Mouse (Mus musculus): ENCODE data around the gene Tex13b. TPM values are rescaled to one million over a fixed set of nuclear protein-coding genes. Genes with fewer than 3 reads are reported as not detected.
"Not testable (repeated sequence)": the region's sequence is repeated elsewhere in the genome, so short reads cannot be mapped to it uniquely, and the experiment has no call there.

The Tex13b gene
- total RNA-seq (2014; rRNA removed) (not detected in 2 replicates), polyA plus RNA-seq (2015; fragmentation: Nextera tagmentation; extraction: Ambion mirVana) (not detected in 2 replicates)

DNA sequence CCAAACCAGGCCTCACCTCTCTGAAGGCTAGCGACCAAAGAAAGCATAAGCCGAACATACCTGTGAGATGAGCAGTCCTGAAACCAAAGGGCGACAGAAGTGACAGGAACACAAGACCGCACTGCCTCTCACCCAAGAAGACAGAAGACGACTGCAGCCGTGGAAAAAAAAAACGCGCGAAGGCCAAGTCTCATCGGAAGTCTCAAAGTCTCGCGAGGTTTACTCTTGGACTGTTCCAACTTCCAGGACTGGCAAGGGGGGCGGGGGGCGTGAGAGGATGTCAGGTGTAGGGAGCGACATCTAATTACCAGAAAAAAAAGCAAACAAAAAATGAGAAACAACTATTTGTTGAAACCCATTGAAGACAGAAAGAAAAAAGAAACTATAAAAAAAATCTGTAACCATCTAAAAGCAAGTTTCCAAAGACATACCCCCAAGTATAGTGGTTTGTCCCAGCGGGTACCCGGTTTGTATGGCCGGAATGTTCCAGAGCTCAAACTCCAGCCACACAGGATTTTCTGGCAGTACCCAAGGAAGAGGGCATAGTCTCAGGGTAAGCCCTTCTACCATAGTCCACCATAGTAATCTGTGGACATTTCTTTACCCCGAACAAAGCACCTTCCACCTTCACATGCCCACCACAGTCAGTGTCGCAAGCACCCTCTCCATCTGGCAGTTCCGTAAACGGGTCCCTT is at the start of gene Tex13b:
Gene Tex13b (minus strand): TSS at position 122 of the 695 bp plus-strand sequence.
- WGBS: 95% methylated on average over 22 of the region's 22 CpGs
- Histone ChIP-seq H3K4me2 (ENCODE audit: low read depth, low read length, poor library complexity, severe bottlenecking) (no peak within 1 kb of the TSS), H3K27me3 (ENCODE audit: insufficient read depth, low read length) (no peaks in the 10 kb centered on the region; the same call in 1 of the 2 replicates), H3K4me3 (ENCODE audit: low read depth, low read length) (no peak within 1 kb of the TSS), H3K27ac (ENCODE audit: low read depth, low read length) (no peak within 1 kb of the TSS), H3K4me1 (ENCODE audit: insufficient read depth, low read length) (no peaks in the 10 kb centered on the region), H3K36me3 (ENCODE audit: insufficient read depth, low read length) (no peaks in the 10 kb centered on the region), H3K9ac (replicated peaks; ENCODE audit: low read length, poor library complexity, severe bottlenecking) (no peak within 1 kb of the TSS), H3K9me3 (ENCODE audit: low read length) (no peaks in the 10 kb centered on the region)
- DNase-seq (ENCODE audit: low spot score) (no peak), ATAC-seq (ENCODE audit: low FRiP score) (no peak)
- no peak for TF ChIP-seq CTCF (IDR thresholded peaks at IDR 0.05)

DNA sequence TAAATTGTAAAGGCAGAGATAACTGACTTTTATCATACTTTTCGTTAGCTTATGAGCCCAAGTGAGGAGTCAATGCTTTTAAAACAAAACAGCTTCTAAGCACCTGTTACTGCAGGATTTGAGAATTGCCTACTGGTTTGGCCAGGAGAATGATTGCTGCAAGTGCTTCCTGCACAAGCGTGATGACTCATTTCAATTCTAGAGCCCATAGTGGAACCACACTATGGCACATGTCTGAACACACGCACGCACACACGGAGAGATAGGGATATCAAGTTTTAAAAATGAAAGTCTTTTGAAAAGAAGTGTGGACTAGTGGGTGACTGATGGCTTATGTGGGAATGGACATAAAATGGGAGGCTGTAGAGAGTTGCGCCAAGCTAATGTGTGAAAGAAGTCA is 49.5 kb upstream of the Tex13b start:
- H3K4me2 ChIP-seq (ENCODE audit: low read depth, low read length, poor library complexity, severe bottlenecking): no peak overlapping the region
- no peak for ATAC-seq (ENCODE audit: low FRiP score)
- H3K36me3 ChIP-seq (ENCODE audit: insufficient read depth, low read length): no peaks in the 10 kb centered on the region
- H3K4me1 ChIP-seq (ENCODE audit: insufficient read depth, low read length): no peaks in the 10 kb centered on the region
- no peaks in the 10 kb centered on the region for H3K9me3 ChIP-seq (ENCODE audit: low read length)
- H3K27me3 ChIP-seq (ENCODE audit: insufficient read depth, low read length): no peaks in the 10 kb centered on the region; the same call in 1 of the 2 replicates
- no peak overlapping the region for H3K4me3 ChIP-seq (ENCODE audit: low read depth, low read length)
- H3K9ac ChIP-seq (replicated peaks; ENCODE audit: low read length, poor library complexity, severe bottlenecking): no peak overlapping the region
- WGBS: 92% methylated on average over 6 of the region's 6 CpGs
- TF ChIP-seq CTCF (IDR thresholded peaks at IDR 0.05): no peak
- no peak overlapping the region for H3K27ac ChIP-seq (ENCODE audit: low read depth, low read length)
- DNase-seq (ENCODE audit: low spot score): no peak

GRCm38 (mm10) chrX:140857445-140857844 is 44.2 kb upstream of the Tex13b start:
- WGBS: 25% methylated on average over 2 of the region's 2 CpGs
- H3K27ac ChIP-seq (ENCODE audit: low read depth, low read length): no peak overlapping the region

GRCm38 (mm10) chrX:140857040-140857439 is 43.8 kb upstream of the Tex13b start:
- not testable (repeated sequence) for H3K4me3 ChIP-seq (ENCODE audit: low read depth, low read length); H3K36me3 ChIP-seq (ENCODE audit: insufficient read depth, low read length); H3K27ac ChIP-seq (ENCODE audit: low read depth, low read length); H3K4me1 ChIP-seq (ENCODE audit: insufficient read depth, low read length); H3K9me3 ChIP-seq (ENCODE audit: low read length); H3K27me3 ChIP-seq (ENCODE audit: insufficient read depth, low read length); H3K9ac ChIP-seq (replicated peaks; ENCODE audit: low read length, poor library complexity, severe bottlenecking); H3K4me2 ChIP-seq (ENCODE audit: low read depth, low read length, poor library complexity, severe bottlenecking)
- DNase-seq (ENCODE audit: low spot score) (peak; percentile 3), ATAC-seq (ENCODE audit: low FRiP score) (peak; percentile 56; the same call in 1 of the 2 replicates)
- WGBS: 56% methylated on average over 5 of the region's 5 CpGs

More at GRCm38 (mm10) chrX:140857445-140857844, 44.2 kb upstream of the Tex13b start:
- Histone ChIP-seq H3K4me3 (ENCODE audit: low read depth, low read length) (no peak overlapping the region), H3K4me2 (ENCODE audit: low read depth, low read length, poor library complexity, severe bottlenecking) (no peak overlapping the region), H3K9ac (replicated peaks; ENCODE audit: low read length, poor library complexity, severe bottlenecking) (no peak overlapping the region), H3K27me3 (ENCODE audit: insufficient read depth, low read length) (no peaks in the 10 kb centered on the region), H3K36me3 (ENCODE audit: insufficient read depth, low read length) (no peaks in the 10 kb centered on the region), H3K4me1 (ENCODE audit: insufficient read depth, low read length) (no peaks in the 10 kb centered on the region), H3K9me3 (ENCODE audit: low read length) (no peaks in the 10 kb centered on the region)
- ATAC-seq (ENCODE audit: low FRiP score) (no peak), DNase-seq (ENCODE audit: low spot score) (peak; percentile 35)
- peak; percentile 66 for TF ChIP-seq CTCF (IDR thresholded peaks at IDR 0.05)

DNA sequence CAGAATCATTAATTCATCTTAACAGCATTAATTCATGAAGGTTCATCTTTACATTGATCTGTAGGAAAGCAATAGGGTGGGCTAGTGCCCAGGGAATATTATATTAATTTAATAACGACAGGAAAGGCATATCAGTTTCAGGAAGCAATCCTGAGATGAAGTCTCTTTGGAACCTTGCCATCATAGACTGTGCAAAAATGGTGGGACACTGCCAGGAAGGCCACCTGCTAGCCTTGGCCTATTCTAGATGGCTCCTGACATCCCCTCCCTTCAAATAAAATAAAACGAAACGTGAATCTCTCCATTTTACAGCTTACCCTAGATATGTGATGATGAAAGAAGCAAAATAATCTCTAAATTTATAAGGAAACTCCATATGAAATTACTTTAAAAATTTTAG is 41.3 kb upstream of the Tex13b start:
- Histone ChIP-seq H3K36me3 (ENCODE audit: insufficient read depth, low read length) (no peaks in the 10 kb centered on the region), H3K9me3 (ENCODE audit: low read length) (no peaks in the 10 kb centered on the region), H3K27ac (ENCODE audit: low read depth, low read length) (no peak overlapping the region), H3K4me2 (ENCODE audit: low read depth, low read length, poor library complexity, severe bottlenecking) (no peak overlapping the region), H3K4me3 (ENCODE audit: low read depth, low read length) (no peak overlapping the region), H3K9ac (replicated peaks; ENCODE audit: low read length, poor library complexity, severe bottlenecking) (no peak overlapping the region), H3K27me3 (ENCODE audit: insufficient read depth, low read length) (no peaks in the 10 kb centered on the region), H3K4me1 (ENCODE audit: insufficient read depth, low read length) (no peaks in the 10 kb centered on the region)
- DNase-seq (ENCODE audit: low spot score) (no peak), ATAC-seq (ENCODE audit: low FRiP score) (no peak)
- no peak for TF ChIP-seq CTCF (IDR thresholded peaks at IDR 0.05)
- WGBS: 66% methylated on average over 3 of the region's 3 CpGs

- H3K4me1 ChIP-seq (ENCODE audit: insufficient read depth, low read length); H3K27me3 ChIP-seq (ENCODE audit: insufficient read depth, low read length); H3K36me3 ChIP-seq (ENCODE audit: insufficient read depth, low read length); DNase-seq (ENCODE audit: low spot score); H3K9ac ChIP-seq (replicated peaks; ENCODE audit: low read length, poor library complexity, severe bottlenecking); ATAC-seq (ENCODE audit: low FRiP score); H3K27ac ChIP-seq (ENCODE audit: low read depth, low read length); H3K4me2 ChIP-seq (ENCODE audit: low read depth, low read length, poor library complexity, severe bottlenecking); H3K4me3 ChIP-seq (ENCODE audit: low read depth, low read length); H3K9me3 ChIP-seq (ENCODE audit: low read length): not testable (repeated sequence)
- no CpG with 5 or more reads among the region's 1 CpGs for WGBS
- TF ChIP-seq CTCF (IDR thresholded peaks at IDR 0.05): peak; percentile 37
Observed at GRCm38 (mm10) chrX:140845401-140845800, 32.2 kb upstream of the Tex13b start.

All from midbrain, postnatal 0 days (tissue).